Mouse (Mus musculus) small intestine, adult 2 months (tissue): ENCODE data around the gene Diablo. TPM values are rescaled to one million over a fixed set of nuclear protein-coding genes. Genes with fewer than 3 reads are reported as not detected.

ENCODE experiments used
- H3K27ac ChIP-seq: fragments of 200-500 bp; 2 replicates; pipeline ENCODE4 v1.5.1; 2012; ENCODE audit warnings: low read depth, low read length, control low read depth, inconsistent platforms; ENCODE audit not compliant: insufficient read depth
- H3K27me3 ChIP-seq: fragments of 200-500 bp; 2 replicates; pipeline ENCODE4 v1.6.1; 2012; ENCODE audit warnings: mild to moderate bottlenecking, moderate library complexity, low read length, inconsistent platforms; ENCODE audit not compliant: control insufficient read depth, insufficient read depth
- H3K36me3 ChIP-seq: fragments of 200-500 bp; 2 replicates; pipeline ENCODE4 v1.6.1; 2012; ENCODE audit warnings: mild to moderate bottlenecking, low read length, control low read depth, inconsistent platforms; ENCODE audit not compliant: control insufficient read depth, insufficient read depth
- H3K4me1 ChIP-seq: fragments of 200-500 bp; 2 replicates; pipeline ENCODE4 v1.6.1; 2012; ENCODE audit warnings: low read length, inconsistent platforms, mixed read lengths; ENCODE audit not compliant: control insufficient read depth, insufficient read depth, insufficient read length
- H3K4me3 ChIP-seq: fragments of 200-500 bp; 2 replicates; pipeline ENCODE4 v1.5.1; 2012; ENCODE audit warnings: low read depth, mild to moderate bottlenecking, control low read depth, inconsistent platforms, low read length, moderate library complexity
- CTCF ChIP-seq: fragments of 200-500 bp; IDR thresholded peaks from 2 replicates; pipeline ENCODE4 v1.5.1; 2012; ENCODE audit warnings: low read depth, mild to moderate bottlenecking, control low read depth, inconsistent platforms, low read length, moderate library complexity, mixed read lengths; ENCODE audit not compliant: insufficient replicate concordance, insufficient read length; ENCODE audit errors: extremely low read depth
- POLR2A ChIP-seq: fragments of 200-500 bp; IDR thresholded peaks from 2 replicates; pipeline ENCODE4 v1.6.1; 2012; ENCODE audit warnings: low read depth, mild to moderate bottlenecking, control low read depth, inconsistent platforms, low read length, moderate library complexity
- WGBS: fragments of 180-500 bp; shearing (Covaris S2); methylation state at CpG from one replicate; pipeline ENCODE4 v1.1.7; 2018; 5-methylcytosine and 5-hydroxymethylcytosine counted together
- polyA plus RNA-seq: library from polyadenylated mRNA; depleted of rRNA; stranded (reverse); fragments of >200 nt; gene quantifications from 2 replicates; pipeline ENCODE4 v1.2.3, GENCODE M21; 2012; rRNA removed

Diablo gene
- polyA plus RNA-seq: 16.8 and 25.6 TPM in 2 replicates

DNA sequence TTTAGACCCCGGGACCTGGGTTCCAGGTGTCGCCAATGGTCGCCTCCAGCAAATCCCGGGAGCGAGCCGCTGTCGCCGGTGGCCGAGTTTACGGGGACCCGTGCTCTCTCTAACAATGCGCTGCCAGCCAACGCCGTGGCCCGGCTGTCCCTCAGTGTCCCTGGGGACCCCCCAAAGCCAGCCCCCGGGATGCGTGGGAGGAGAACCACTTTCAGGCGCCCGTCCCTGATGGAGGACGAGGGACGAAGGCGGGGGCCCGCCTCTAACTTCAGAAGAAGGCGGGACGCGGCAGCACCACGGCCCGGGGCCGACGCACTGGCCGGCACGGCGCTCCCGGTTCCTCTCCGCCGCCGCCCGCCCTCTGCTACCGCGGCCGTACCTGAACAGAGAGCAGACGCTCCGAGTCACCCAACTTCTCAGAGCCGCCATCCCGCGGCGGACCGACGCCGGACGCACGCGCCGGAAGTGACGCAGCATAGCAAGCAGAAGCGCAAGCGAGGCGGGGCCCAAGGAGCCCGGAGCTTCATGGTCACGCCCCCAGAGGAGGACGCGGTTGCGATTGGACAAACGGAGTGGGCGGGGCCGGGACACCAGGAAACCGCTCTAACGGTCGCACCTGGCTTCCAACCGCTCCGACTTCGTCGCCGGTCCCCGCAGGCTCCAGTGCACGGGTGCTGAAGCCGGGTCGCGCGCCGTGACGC is at the start of gene Diablo:
Gene Diablo (minus strand): TSS at position 485 of the 701 bp plus-strand sequence.
- under 1% methylated on average over 82 of the region's 82 CpGs for WGBS
- peak; percentile 96 for TF ChIP-seq POLR2A
- no peak for TF ChIP-seq CTCF
- peaks cover 3% of the 10 kb centered on the region for H3K4me1 ChIP-seq
- 0 out of 2 replicates have a peak, but pooled peaks cover 4% of the 10 kb centered on the region for H3K36me3 ChIP-seq
- H3K27ac ChIP-seq: no peak within 1 kb of the TSS
- H3K27me3 ChIP-seq: no peaks in the 10 kb centered on the region
- H3K4me3 ChIP-seq: peak within 1 kb of the TSS; percentile 97

DNA sequence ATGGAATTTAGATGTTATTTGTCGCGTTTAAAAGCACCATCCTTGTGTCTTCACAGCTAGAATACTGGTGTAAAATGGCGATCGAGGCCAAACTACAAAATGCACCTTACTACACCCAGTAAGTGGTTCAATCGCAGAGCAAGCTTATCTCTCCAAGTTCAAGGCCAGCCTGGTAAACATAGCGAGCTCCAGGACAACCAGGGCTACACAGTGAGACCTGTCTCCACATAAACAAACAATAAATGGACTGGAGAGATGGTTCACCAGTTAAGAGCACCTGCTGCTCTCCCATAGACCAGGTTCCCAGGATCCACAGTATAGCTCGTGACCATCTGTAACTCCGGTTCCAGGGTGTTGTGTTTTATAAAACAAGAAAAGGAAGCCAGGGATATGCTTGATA is 49.4 kb upstream of the Diablo start:
- TF ChIP-seq POLR2A: no peak
- no peak for TF ChIP-seq CTCF
- H3K27me3 ChIP-seq: no peaks in the 10 kb centered on the region
- H3K4me1 ChIP-seq: no peaks in the 10 kb centered on the region
- WGBS: 47% methylated on average over 8 of the region's 8 CpGs
- peaks cover 15% of the 10 kb centered on the region for H3K36me3 ChIP-seq
- H3K27ac ChIP-seq: no peak overlapping the region
- H3K4me3 ChIP-seq: peak overlapping the region; percentile 91

DNA sequence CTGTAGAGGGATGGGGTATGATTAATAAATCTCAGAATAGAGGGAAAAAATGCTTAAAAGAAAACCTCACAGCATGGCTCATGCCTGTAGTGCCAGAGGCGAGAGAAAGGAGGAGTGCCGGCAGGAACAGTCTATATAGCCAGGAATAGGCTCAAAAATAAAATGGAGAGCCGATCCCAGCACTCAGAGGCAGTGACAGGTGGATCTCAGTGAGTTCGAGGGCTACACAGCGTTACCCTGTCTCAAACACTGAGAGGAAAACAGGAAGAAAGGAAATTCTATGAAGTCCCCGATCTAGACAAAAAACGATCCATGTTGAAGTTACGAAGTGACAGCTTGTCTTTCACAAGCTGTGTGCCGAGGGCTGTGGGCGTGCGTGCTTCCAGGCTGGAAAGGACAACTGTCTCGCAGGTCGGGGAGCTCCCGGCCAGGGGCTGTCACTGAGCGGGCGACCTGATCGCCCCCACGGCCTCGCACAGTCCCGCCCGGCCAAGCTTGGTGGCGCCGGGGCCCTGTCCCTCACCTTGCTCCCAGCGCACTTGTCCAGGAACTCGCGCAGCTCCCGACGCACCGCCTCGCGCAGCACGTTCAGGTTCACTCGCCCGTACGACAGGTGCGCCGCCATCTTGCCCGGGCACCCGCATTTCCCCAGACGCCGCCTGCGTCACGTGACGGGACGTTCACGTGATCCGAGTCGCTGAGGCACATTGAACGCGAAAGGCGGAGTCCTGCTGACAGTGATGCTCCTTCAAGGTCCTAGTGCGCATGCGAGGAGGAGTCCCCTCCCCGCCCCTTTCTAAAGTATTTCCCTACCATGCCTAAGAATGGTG is 48.6 kb upstream of the Diablo start, which contains the start of gene Vps33a:
Gene Vps33a (minus strand): TSS at position 682 of the 830 bp plus-strand sequence.
- Histone ChIP-seq H3K36me3 (peaks cover 20% of the 10 kb centered on the region), H3K4me3 (peak within 1 kb of the TSS; percentile 91), H3K27ac (peak within 1 kb of the TSS; percentile 42), H3K4me1 (no peaks in the 10 kb centered on the region), H3K27me3 (no peaks in the 10 kb centered on the region)
- WGBS: under 1% methylated on average over 54 of the region's 54 CpGs
- TF ChIP-seq CTCF (no peak), POLR2A (peak; percentile 80; the same call in 1 of the 2 replicates)

DNA sequence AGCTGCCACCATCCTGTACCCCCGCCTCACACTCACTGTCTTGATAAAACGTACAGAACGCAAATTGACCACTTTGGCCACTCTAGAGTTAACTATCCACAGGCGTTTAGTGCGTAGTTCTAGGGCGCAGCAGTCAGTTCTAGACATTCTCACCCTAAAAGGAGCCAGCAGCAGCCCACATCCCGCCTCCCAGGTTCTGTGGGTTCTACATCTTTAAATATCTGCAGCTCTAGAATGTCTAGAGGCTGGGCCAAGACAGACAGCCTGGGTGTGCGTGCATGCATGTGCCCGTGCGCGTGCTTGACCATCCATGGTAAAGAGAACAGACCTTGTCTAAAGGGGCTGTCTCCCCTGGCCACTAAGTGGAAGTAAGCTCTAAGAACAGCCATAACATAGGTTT is 37.2 kb upstream of the Diablo start:
- peaks cover 64% of the 10 kb centered on the region for H3K36me3 ChIP-seq
- WGBS: 95% methylated on average over 11 of the region's 11 CpGs
- H3K27ac ChIP-seq: no peak overlapping the region
- no peak overlapping the region for H3K4me3 ChIP-seq
- H3K27me3 ChIP-seq: no peaks in the 10 kb centered on the region
- TF ChIP-seq POLR2A (no peak), CTCF (no peak)
- H3K4me1 ChIP-seq: no peaks in the 10 kb centered on the region

DNA sequence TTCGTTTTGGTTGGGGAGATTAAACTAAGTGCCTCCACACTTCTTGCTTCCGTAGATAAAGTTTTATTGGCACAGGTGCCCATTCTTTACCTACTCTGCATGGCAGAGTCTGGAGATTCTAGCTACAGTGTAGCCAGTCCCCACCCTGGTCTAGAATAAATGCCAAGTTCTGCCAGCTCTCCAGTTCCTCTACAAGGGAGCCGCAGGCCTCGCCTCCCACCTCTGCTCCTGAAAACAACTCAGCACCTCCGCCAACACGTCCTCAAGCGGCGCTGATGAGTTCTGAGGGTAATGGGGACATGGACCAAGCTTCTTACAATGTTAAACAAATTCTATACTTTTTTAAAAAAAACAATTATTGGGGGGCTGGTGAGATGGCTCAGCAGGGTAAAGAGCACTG is 35.6 kb upstream of the Diablo start:
- WGBS: 77% methylated on average over 8 of the region's 8 CpGs
- TF ChIP-seq CTCF: no peak
- TF ChIP-seq POLR2A: no peak
- H3K4me3 ChIP-seq: no peak overlapping the region
- H3K27ac ChIP-seq: no peak overlapping the region
- peaks cover 62% of the 10 kb centered on the region for H3K36me3 ChIP-seq
- H3K27me3 ChIP-seq: no peaks in the 10 kb centered on the region
- no peaks in the 10 kb centered on the region for H3K4me1 ChIP-seq

DNA sequence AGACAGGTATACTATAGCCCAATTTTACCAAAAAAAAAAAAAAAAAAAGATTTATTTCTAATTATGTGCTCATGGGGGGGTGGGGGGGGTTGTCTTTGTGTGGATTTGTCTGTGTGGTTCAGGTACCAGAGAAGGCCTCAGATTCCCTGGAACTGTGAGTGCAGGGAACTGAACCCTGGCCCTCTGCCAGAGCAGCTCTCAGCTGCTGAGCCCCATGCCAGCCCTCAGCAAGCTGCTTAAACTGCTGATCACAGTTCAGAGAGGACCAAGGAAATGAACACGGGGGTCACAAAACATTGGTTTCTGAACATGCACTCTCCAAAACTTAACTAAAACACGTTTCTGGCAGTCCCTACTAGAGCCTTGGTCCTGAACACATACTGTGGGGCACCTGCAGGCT is 32.5 kb upstream of the Diablo start:
- TF ChIP-seq CTCF (no peak), POLR2A (no peak)
- no peaks in the 10 kb centered on the region for H3K27me3 ChIP-seq
- 59% methylated on average over 2 of the region's 2 CpGs for WGBS
- H3K27ac ChIP-seq: no peak overlapping the region
- peaks cover 41% of the 10 kb centered on the region for H3K36me3 ChIP-seq
- H3K4me3 ChIP-seq: no peak overlapping the region
- no peaks in the 10 kb centered on the region for H3K4me1 ChIP-seq

DNA sequence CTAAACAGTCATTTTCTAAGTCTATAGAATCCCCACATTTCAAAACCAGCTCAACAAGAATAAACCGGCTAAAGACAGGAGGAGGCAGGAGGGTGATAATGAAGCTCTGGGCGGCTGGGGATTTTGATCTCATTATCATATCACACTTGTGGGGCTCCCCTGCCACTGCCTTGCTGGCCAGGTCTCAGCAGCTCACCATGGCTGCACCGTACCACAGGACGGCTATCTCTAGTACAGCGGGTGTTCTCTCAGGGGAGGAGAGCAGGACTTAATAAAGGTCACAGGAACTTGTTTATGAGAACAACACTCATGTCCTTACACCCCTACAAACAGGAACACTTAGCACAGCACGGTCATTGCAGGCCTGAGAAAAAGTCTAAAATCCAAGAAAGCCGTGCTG is 31.7 kb upstream of the Diablo start:
- Histone ChIP-seq H3K4me3 (no peak overlapping the region), H3K4me1 (no peaks in the 10 kb centered on the region), H3K27ac (no peak overlapping the region), H3K27me3 (no peaks in the 10 kb centered on the region), H3K36me3 (peaks cover 36% of the 10 kb centered on the region)
- WGBS: 93% methylated on average over 7 of the region's 7 CpGs
- no peak for TF ChIP-seq POLR2A
- TF ChIP-seq CTCF: no peak

DNA sequence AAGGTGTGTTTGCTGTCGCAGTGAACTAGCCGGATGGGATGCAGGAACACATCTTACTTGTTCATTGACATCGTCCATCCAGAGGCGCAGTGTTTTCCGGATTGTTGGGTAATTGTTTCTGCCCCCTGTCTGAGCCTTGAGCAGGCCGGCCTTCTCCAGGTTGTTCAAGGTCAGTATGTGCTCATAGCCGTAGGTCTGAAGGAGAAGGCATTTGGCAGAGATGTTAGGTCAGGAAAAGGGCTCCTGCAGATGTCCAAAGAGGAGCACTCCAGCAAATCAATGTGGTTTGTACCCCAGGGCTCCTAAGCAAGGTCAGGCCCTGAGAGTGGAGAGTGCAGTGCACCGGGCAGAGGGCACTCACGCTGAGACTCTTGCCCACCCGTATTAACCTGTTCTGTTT is 9.8 kb upstream of the Diablo start:
- Histone ChIP-seq H3K36me3 (peaks cover 64% of the 10 kb centered on the region), H3K4me3 (no peak overlapping the region), H3K27me3 (no peaks in the 10 kb centered on the region), H3K4me1 (no peaks in the 10 kb centered on the region), H3K27ac (no peak overlapping the region)
- TF ChIP-seq POLR2A (no peak), CTCF (no peak)
- 93% methylated on average over 10 of the region's 10 CpGs for WGBS
